Mouse (Mus musculus) retina, adult 2 months (tissue): ENCODE results near the gene Lrrtm3.
A peak's percentile ranks its signal among the peaks of the same experiment; 100 is the strongest.

Experiments
- DNase-seq: peaks from one replicate; pipeline ENCODE4 v3.0.0-alpha.2; 2012; ENCODE audit warnings: low read depth, low spot score

Gene Lrrtm3

GRCm38 (mm10) chr10:64089680-64090460, at the start of gene Lrrtm3:
Gene Lrrtm3, minus strand, starts transcription at chr10:64090277.
- DNase-seq = peak; percentile 44

- DNase-seq = no peak
Measured at GRCm38 (mm10) chr10:64135481-64135880, 45.4 kb upstream of the Lrrtm3 start.

GRCm38 (mm10) chr10:64133461-64133860, 43.4 kb upstream of the Lrrtm3 start:
- no peak for DNase-seq

GRCm38 (mm10) chr10:64130397-64131150, 40.5 kb upstream of the Lrrtm3 start:
- no peak for DNase-seq

- no peak for DNase-seq
Measured at GRCm38 (mm10) chr10:64118833-64119232, 28.8 kb upstream of the Lrrtm3 start.

- DNase-seq = no peak
Measured at GRCm38 (mm10) chr10:64115246-64115645, 25.2 kb upstream of the Lrrtm3 start.

- DNase-seq = no peak
Measured at GRCm38 (mm10) chr10:64096532-64096931, 6.5 kb upstream of the Lrrtm3 start.

- DNase-seq = no peak
Measured at GRCm38 (mm10) chr10:64088774-64089460, 1.2 kb downstream of the Lrrtm3 start.

- no peak for DNase-seq
Measured at GRCm38 (mm10) chr10:64087936-64088773, 1.9 kb downstream of the Lrrtm3 start.

GRCm38 (mm10) chr10:64087521-64087920, 2.6 kb downstream of the Lrrtm3 start:
- no peak for DNase-seq

GRCm38 (mm10) chr10:64086567-64087391, 3.3 kb downstream of the Lrrtm3 start:
- no peak for DNase-seq

- no peak for DNase-seq
Measured at GRCm38 (mm10) chr10:64086183-64086566, 3.9 kb downstream of the Lrrtm3 start.

GRCm38 (mm10) chr10:64084465-64084864, 5.6 kb downstream of the Lrrtm3 start:
- DNase-seq = no peak

- no peak for DNase-seq
Measured at GRCm38 (mm10) chr10:64083813-64084212, 6.3 kb downstream of the Lrrtm3 start.

- no peak for DNase-seq
Measured at GRCm38 (mm10) chr10:64082345-64082744, 7.7 kb downstream of the Lrrtm3 start.

- no peak for DNase-seq
Measured at GRCm38 (mm10) chr10:64076410-64077052, 13.5 kb downstream of the Lrrtm3 start.

- no peak for DNase-seq
Measured at GRCm38 (mm10) chr10:64075944-64076343, 14.1 kb downstream of the Lrrtm3 start.

GRCm38 (mm10) chr10:64063704-64064103, 26.4 kb downstream of the Lrrtm3 start:
- DNase-seq = no peak

GRCm38 (mm10) chr10:64049946-64050345, 40.1 kb downstream of the Lrrtm3 start:
- DNase-seq = no peak

GRCm38 (mm10) chr10:64049151-64049550, 40.9 kb downstream of the Lrrtm3 start:
- DNase-seq = no peak
